Mouse (Mus musculus) liver, postnatal 0 days (tissue): ENCODE data around the gene Pitx3.

Experiments
- CTCF ChIP-seq: sonication (generic); IDR thresholded peaks from 2 replicates; pipeline ENCODE4 v1.5.1; 2016; ENCODE audit warnings: antibody characterized with exemption, low read depth
- EP300 ChIP-seq: IDR thresholded peaks from 2 replicates; pipeline ENCODE4 v1.6.1; 2016; ENCODE audit warnings: antibody characterized with exemption, low read depth, mild to moderate bottlenecking

- no peak for TF ChIP-seq CTCF
- no peak for TF ChIP-seq EP300
These were observed 27.0 kb upstream of the Pitx3 start for GRCm38 (mm10) chr19:46175173-46175572.
